Mouse (Mus musculus) layer of hippocampus, postnatal 14 days (tissue): ENCODE results near the gene Deaf1. TPM values are rescaled to one million over a fixed set of nuclear protein-coding genes. Genes with fewer than 3 reads are reported as not detected.

ENCODE experiments used
- DNase-seq, 2 experiments: peaks; one replicate each; pipeline ENCODE4 v3.0.0; 2021 to 2022; ENCODE audit warnings: low spot score in 2 of 2, mixed read lengths in 1 of 2
- long read RNA-seq, 2 experiments: library from polyadenylated mRNA; stranded (forward); transcript quantifications; one replicate each; pipeline ENCODE4 v2.0.0; 2021
- total RNA-seq, 2 experiments: library from RNA; stranded (reverse); gene quantifications; 2 replicates each; pipeline ENCODE4 v1.2.3; 2021

The Deaf1 gene
- total RNA-seq, result 100 to 1,000 TPM; 180 to 199 TPM
- long read RNA-seq, experiment 1, transcript Deaf1-201 (12 exons, 2,135 nt), result major isoform, 211 of 320 reads
- long read RNA-seq, experiment 1, partial matches to known transcripts, result 17 of 320 reads
- long read RNA-seq, experiment 1, other reads (novel, unspliced or antisense), result 90 of 320 reads
- long read RNA-seq, experiment 2, transcript Deaf1-201 (12 exons, 2,135 nt), result major isoform, 234 of 332 reads
- long read RNA-seq, experiment 2, partial matches to known transcripts, result 20 of 332 reads
- long read RNA-seq, experiment 2, other reads (novel, unspliced or antisense), result 78 of 332 reads

DNA sequence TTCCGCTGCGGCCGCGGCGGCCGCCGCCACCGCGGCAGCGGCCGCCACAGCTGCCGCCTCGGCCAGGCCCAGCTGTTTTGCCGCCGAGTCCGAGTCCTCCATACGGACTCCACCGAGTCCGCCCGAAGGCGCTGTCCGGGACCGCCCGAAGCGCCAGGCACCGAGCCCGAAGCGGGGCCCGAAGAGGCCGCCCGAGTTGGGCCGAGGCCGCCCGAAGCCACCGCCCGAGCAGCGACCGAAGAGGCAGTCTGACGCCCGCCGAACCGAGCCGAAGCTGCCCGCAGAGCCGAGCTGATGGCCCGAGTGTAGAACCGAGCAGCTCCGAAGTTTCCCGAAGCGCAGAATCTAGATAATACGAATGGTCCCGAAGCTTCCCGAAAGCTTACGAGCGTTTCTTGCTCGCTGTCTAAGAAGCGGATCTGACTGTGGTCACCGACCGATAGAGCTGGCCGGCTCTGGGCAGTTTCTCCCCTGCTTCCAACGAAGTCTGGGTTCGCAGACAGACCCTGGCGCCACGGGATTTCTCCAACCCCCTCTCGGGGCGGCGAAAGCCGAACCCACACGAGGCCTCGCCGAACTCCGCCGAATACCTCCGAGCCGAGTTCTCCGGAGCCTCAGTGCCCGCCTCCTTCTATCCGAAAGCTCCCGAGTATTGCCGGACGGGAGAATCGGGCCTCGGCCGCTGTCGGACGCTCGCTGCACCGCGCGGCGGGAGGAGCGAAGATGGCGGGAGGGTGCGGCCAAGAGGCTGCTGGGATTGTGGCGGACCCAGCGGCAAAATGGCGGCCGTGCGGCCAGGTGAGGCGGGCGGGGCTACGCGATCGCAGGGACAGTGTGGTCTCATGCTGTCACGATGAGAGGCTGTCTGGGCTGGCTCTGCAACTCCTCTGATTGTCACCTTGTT is at the start of gene Deaf1, which contains the start of gene Tmem80:
Deaf1 (minus strand) TSS at position 222 of the 904 bp plus-strand sequence.
Tmem80 (plus strand) TSS at position 271 of the 904 bp plus-strand sequence.
- peak; percentile 100 for DNase-seq

GRCm38 (mm10) chr7:141374399-141374798 is 46.9 kb upstream of the Deaf1 start:
- no peak for DNase-seq

GRCm38 (mm10) chr7:141373611-141374010 is 46.1 kb upstream of the Deaf1 start:
- DNase-seq, result no peak

DNA sequence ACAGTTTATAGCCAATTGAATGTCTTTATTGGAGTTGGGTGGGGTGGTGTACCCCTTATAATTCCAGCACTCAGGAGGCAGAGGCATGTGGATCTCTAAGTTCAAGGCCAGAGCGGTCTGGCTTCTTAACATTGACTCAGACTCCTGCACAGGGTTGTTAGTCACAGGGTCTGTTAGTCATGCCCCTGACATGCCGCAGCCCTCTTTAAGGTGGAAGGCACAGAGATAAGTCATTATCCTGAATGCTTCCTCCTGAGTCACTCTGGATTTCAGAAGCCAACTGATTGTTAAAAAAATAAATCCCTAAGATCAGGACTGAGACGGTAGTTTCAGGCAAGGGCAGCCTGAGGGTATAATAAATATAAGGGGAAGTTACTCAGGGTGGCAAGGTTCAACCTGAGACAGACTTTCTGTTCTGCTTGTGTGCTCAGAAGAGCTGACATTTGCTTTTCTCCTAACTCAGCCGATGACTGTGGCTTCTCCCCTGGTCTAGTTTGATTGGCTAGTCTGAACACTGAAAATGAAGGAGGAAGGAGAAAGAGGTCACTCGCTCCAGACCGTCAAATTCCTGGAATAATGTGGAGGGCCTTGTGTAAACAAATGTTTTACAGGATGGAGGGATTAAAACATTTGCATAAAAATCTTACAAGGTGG is 44.6 kb upstream of the Deaf1 start:
- DNase-seq, result no peak

DNA sequence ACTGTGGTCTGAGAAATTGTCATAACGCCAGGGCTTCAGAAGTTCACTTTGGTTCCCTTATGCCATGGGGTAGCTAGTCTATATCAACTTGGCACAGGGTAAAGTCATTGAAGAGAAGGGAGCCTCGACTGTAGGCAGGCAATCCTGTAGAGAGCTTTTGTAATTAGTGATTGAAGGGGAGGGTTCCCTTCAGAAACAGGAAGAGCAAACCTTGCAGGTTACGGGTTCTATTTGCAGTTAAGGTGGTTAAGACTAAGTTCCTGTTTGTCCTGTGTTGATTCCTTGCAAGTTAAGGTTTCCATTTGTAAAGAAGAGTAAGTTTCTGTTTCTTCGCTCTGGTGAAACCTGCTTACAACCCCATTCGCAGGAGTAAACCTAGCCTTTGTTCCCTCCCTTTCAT is 42.4 kb upstream of the Deaf1 start:
- DNase-seq, result no peak

DNA sequence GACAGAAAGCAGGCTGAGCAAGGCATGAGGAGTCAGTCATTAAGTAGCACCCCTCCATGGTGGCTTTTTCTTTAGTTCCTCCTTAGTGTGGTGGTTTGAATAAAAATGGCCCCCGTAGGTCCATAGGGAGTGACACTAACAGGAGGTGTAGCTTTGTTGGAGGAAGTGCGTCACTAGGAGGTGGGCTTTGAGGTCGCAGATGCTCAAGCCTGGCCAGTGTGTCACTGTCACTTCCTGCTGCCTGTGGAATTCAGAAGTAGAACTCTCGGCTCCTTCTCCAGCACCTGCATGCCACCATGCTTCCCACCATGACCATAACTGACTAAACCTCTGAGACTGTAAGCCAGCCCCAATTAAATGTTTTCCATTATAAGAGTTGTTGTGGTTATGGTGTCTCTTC is 39.9 kb upstream of the Deaf1 start:
- no peak for DNase-seq

GRCm38 (mm10) chr7:141365049-141365445 is 37.6 kb upstream of the Deaf1 start:
- no peak for DNase-seq

- no peak for DNase-seq
Measured at GRCm38 (mm10) chr7:141364349-141365048, 37.0 kb upstream of the Deaf1 start.

DNA sequence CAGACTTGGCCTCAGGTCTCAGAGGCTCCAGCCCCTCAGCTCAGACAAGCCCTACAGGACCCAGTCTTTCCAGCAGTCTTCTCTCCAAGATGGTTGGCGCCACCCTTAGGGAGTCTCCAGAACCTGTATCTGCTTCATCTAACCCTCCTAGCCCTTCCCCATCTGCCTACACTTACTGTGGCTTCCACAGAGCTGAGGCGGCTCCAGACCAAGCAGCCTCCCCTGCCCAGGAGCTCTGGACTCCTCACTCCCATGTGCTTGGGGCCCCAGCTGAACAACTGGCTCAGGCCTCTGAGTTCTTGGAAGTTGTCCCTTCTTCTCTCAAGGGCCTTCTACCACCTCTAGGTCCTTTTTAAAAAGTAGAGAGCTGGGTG is 36.2 kb upstream of the Deaf1 start:
- DNase-seq, result no peak

- peak; percentile 73 to 80 for DNase-seq
Measured at GRCm38 (mm10) chr7:141363106-141363751, 35.7 kb upstream of the Deaf1 start.

DNA sequence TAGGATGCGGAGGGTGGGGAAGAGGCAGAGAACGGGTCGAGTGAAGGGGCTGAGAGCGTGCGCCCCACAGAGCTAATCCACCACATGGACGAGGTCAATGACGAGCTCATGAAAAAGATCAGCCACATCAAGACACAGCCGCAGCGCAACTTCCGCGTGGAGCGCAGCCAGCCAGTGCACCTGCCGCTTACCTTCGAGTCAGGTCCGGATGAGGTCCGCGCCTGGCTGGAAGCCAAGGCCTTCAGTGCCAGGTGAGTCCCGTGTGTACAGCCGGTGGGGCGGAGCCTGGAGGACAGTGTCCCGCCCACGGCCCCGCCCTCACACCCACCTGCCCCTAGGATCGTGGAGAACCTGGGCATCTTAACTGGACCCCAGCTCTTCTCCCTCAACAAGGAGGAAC is 34.0 kb upstream of the Deaf1 start:
- DNase-seq, result no peak

DNA sequence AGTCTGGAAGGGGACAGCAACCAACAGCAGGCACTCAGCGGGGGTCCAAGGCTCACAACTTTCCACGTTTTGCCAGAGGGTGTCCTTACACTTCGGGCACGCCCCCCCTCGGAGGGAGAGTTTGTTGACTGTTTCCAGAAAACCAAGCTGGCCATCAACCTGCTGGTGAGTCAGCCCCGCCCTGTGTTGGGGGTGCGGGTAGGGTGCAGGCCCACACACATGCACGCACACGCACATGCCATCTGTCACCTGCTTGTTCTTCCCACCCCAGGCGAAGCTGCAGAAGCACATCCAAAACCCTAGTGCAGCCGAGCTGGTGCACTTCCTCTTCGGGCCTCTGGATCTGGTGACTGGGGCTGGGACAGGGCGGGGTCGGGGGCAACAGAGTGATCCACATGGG is 29.5 kb upstream of the Deaf1 start:
- DNase-seq, result peak in 1 of 2 experiments; percentile 25

DNA sequence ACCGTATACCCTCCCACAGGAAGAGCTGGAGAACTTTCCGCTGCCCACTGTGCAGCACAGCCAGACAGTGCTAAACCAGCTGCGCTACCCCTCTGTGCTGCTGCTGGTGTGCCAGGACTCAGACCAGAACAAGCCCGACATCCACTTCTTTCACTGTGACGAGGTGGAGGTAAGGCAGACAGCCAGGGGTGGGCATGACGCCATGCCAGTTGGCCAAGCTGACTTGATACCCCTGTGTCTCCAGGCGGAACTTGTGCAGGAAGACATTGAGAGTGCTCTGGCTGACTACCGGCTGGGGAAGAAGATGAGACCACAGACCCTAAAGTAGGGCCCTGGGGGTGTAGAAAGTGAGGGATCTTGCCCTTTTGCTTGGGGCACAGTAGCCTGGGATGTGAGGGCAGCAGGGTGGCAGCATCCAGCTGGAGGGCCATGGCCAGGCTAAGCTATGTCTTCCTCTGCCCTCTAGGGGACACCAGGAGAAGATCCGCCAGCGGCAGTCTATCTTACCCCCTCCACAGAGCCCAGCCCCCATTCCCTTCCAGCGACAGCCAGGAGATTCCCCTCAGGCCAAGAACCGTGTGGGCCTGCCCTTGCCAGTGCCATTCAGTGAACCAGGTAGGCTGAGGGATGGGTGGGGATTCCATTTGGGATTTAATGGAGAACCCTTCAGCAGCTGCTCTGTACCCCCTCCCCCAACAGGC is 28.3 kb upstream of the Deaf1 start:
- peak in 1 of 2 experiments; percentile 44 for DNase-seq

- DNase-seq, result no peak
Measured at GRCm38 (mm10) chr7:141355051-141355450, 27.6 kb upstream of the Deaf1 start.

DNA sequence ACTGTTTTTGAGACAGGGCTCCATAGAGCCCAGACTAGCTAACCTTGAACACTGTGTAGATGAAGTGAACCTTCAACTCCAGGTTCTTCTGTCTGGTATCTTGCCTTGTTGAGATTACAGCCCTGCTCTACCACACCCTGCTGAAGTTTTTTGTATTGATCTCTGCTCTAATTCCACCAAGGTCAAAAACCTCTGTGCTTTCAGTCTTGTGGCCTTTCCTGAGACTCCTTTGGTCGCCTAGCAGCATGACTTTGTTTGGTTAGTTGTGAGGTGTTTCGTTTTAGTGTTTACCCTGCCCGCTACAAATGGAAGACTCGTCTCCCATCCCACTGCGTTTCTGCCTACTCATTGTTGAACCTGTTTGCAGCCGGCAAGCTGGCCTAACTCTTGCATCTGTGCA is 23.6 kb upstream of the Deaf1 start:
- DNase-seq, result no peak

- no peak for DNase-seq
Measured at GRCm38 (mm10) chr7:141344787-141345186, 17.3 kb upstream of the Deaf1 start.

DNA sequence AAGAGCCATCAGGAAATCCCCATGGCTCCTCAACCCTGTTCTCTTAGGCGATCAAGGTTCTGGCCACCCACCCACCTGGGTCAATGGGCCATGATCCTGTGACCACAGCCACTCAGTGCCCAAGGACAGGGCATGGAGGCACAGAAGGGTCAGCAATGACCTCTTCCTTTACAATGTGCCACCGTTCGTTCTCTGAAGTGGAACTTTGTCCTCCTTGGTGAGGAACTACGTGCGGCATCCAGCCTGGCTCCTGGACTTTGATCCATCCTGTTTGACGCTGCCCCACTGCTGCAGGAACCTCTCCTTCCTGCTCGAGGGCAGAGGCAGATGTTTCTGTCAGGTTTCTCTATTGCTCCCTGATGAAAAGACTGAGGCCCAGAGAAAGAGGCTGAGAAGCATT is 16.2 kb upstream of the Deaf1 start:
- no peak for DNase-seq

GRCm38 (mm10) chr7:141343230-141343629 is 15.7 kb upstream of the Deaf1 start:
- no peak for DNase-seq

DNA sequence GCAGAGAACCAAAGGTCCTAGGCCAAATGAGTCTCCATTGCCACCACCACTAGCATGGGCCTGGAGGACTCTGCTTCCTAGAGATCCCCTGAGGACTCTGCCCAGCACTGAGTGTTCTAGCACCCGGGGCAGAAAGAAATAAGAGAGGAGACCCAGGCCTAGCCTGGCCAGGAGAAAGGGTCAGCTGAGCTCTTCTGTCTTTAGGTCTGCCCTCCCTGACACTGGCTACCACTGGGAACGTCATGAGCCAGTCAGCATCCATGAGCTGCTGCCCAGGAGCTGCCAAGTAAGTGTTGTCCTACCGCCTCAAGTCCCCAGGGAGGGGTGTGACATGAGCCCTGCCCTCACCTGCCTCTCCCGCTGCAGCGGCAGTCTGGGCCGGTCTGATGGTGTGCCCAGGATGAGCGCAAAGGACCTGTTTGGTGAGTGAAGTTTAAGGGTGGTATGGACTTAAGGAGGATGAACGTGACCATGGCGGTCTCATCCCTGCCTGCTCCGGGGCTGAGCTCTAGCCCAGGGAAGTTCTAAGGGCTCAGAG is 14.3 kb upstream of the Deaf1 start:
- no peak for DNase-seq

DNA sequence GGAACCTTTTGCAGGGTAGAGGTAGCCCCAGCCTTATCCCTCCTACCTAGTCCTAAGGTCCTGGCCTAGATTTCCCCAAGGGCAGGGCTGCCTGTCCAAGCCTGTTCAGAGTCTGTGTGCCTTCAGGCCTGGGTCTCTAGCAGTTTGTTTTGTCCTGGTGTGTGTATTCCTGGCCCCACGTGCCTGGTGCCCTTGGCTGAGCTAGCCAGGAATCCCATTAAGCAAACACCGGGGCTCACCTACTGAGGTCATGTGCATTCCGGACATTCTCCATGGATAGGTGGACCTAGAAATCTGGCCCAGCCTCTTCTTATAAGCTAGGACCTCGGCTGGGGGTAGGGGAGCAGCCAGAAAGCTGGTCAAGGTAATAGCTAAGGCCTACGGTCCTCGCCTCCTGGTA is 13.0 kb upstream of the Deaf1 start:
- DNase-seq, result no peak
